Mouse (Mus musculus): ENCODE results near the gene Ssbp4. TPM values are rescaled to one million over a fixed set of nuclear protein-coding genes. Genes with fewer than 3 reads are reported as not detected.

Ssbp4 gene
- total RNA-seq, 2 experiments from 2014 or later = 13.0 to 30.6 TPM

DNA sequence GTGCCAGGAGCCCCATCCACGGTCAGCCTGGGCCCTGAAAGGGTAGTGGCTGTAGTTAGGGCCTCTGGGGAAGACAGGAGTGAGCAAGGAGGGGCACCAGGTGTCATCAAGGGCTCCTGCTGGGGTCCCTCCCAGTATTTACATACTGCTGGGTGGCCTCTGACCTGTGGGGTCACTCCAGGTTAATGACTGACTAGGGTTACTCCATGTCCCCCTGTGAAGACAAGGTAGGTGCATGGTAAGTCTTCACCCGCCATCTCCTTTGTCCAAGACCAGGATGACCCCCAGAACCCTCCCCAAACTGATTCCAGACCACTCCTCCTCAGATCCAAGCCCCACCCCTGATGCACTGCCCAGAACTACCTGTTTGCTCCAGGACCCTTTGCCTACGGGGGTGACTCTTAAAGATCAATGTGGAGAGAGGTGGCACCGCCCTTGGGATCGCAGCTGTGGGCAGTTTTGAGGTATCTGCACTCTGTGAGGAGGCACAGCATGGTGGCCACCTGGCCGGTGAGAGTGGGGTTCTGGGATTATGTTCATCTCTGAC lies 23.7 kb upstream of the Ssbp4 start, which contains the start of gene Gdf15:
Gdf15 (minus strand) TSS at position 111 of the 547 bp plus-strand sequence.
- no peak for ATAC-seq (replicated peaks; ENCODE audit: low FRiP score, poor library complexity, severe bottlenecking)

DNA sequence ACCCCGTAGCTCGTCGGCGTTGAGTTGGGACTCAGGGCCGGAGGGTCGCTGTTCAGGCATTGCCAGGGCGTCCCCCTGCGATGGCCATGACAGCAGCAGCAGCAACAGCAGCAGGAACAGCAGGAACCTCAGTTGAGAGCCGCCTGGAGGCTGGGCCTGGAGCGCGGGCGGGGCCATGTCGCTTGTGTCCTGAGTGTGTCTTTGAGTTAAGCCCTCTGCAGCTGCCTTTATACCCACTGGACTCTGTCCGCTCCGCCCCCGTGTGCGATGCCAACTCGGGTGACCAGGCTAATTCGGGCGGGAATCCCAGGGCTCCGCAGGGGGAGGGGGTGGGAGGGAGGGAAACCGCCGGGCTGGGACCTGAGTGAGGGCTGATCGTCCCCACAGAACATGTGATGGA lies 22.8 kb upstream of the Ssbp4 start:
- ATAC-seq (replicated peaks; ENCODE audit: low FRiP score, poor library complexity, severe bottlenecking) = no peak

DNA sequence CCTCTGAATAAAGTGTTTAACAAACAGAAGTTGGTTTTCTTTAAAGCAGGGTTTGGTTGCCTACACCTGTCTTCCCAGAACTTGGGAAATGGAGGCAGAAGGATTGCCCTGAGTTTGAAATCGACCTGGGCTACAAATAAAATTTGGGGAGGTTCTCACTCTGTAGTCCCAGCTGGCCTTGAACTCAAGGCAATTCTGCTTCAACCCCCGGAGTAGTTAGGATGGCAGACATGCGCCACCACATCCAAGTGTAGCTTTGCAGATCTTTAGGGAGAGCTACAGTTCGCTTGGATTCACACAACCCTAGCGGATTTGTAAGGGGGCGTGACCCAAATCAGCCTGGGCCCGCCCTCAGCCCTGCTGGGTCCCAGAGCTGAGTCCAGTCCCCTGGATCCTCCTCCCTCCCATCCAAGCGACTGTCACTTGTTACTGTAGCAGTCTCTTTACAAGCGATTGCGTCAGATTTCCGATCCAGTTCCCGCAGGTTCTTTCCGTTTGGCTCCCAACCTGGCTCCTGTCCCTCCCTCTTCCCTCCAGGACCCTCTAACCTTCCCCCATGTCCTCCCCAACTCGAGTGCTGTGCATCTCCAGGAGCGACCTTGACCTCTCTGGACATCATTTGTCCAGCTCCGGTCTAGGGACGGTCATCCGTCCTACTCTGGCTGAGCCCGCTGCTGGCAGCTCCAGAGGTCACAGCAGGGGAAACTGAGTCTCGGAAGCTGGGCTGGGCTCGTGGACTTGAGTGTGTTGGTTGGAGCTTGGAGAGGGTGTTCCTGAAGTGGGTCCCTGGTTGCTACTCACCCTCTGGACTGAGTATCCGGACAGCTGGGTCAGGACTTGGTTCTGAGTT lies 22.1 kb upstream of the Ssbp4 start:
- ATAC-seq (replicated peaks; ENCODE audit: low FRiP score, poor library complexity, severe bottlenecking) = no peak

- peak; percentile 75 for ATAC-seq (replicated peaks; ENCODE audit: low FRiP score, poor library complexity, severe bottlenecking)
Measured at GRCm38 (mm10) chr8:70629574-70630531, 21.2 kb upstream of the Ssbp4 start.

DNA sequence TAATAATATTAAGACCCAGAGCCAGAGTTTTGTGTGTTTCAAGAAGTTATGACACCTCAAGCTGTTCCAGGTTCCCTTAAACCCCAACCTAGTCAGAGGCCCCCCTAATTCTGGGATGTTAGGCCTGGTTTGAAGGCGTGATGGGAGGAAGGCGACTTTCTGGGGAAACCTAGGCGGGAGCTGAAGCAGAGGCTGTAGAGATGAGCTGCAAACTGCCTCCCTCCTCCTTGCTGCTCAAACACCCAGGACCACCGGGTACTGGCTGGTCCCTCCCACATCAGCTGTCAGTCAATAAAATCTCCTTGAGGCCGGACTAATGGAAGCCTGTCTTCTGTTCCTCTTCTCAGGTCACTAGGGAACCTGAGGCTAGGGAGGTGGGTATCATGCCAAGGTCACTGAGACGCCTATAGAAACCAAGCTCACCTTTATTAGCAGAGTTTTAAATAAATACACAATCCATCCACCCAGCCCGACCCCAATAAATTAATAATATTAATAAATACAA lies 20.4 kb upstream of the Ssbp4 start:
- no peak for ATAC-seq (replicated peaks; ENCODE audit: low FRiP score, poor library complexity, severe bottlenecking)

DNA sequence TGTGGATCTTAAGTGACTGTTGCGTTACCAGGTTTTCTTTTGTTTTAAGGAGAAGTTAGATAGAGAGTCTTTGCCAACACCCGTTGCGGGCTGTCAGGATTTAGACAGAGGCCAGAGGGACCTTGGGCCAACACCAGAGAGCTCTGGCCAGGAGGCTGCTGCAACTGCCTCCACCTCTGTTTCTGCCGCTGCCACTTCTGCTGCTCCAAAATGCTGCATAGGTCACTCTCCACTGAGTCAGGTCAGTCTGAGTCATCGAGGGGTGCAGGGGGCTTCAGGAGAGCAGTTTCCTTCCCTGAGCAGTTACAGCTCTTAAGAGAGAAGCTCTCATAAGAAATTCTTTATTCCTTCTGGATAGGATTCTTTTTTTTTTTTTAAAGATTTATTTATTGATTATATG lies 18.4 kb upstream of the Ssbp4 start:
- no peak for ATAC-seq (replicated peaks; ENCODE audit: low FRiP score, poor library complexity, severe bottlenecking)

DNA sequence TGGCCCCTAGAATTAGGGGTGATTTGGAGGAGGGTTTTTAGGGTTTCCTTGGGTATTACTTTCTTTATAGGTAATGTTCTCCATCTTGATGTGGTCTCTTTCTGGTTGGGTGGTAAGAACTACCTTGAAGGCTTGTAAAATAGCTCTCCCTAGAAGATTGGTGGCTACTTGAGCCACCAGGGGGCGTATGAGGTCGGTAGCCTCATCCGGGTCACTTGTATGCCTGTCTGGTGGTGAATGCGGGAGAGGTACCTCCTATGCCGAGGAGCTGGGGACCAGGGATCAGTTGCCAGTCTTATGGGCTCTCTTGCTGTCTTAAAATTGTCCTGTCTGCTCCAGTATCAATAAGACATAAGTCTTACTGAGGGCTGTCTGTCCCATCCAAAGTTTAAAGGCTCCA lies 16.4 kb upstream of the Ssbp4 start:
- ATAC-seq (replicated peaks; ENCODE audit: low FRiP score, poor library complexity, severe bottlenecking) = no peak

GRCm38 (mm10) chr8:70622220-70622619 lies 13.5 kb upstream of the Ssbp4 start:
- peak; percentile 62 for ATAC-seq (replicated peaks; ENCODE audit: low FRiP score, poor library complexity, severe bottlenecking)

- peak; percentile 82 for ATAC-seq (replicated peaks; ENCODE audit: low FRiP score, poor library complexity, severe bottlenecking)
Measured at GRCm38 (mm10) chr8:70618888-70619334, 10.2 kb upstream of the Ssbp4 start.

GRCm38 (mm10) chr8:70617985-70618384 lies 9.3 kb upstream of the Ssbp4 start:
- no peak for ATAC-seq (replicated peaks; ENCODE audit: low FRiP score, poor library complexity, severe bottlenecking)

GRCm38 (mm10) chr8:70616645-70617044 lies 8.0 kb upstream of the Ssbp4 start:
- ATAC-seq (replicated peaks; ENCODE audit: low FRiP score, poor library complexity, severe bottlenecking) = no peak

DNA sequence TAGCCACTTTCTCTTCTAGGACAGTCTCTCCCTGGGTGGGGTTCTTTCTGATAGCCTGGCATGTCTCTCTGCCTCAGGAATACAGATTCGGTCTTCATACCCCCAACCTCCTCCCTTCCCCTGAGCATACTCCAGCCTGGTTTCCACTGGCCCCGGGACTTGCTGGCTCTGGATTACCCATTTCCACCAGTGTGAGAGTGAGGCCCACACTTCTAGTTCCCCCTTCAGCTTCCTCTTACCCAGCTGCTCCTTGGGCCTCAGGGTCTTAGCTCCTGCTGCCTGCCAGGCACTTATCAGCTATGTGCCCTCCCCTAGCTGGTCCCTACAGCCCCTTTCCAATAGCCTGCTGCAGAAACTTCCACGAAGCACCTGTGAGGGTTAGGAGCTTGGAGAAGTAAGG lies 7.2 kb upstream of the Ssbp4 start, which contains the start of gene Lrrc25:
Lrrc25 (plus strand) TSS at position 262 of the 400 bp plus-strand sequence.
- ATAC-seq (replicated peaks; ENCODE audit: low FRiP score, poor library complexity, severe bottlenecking) = no peak

DNA sequence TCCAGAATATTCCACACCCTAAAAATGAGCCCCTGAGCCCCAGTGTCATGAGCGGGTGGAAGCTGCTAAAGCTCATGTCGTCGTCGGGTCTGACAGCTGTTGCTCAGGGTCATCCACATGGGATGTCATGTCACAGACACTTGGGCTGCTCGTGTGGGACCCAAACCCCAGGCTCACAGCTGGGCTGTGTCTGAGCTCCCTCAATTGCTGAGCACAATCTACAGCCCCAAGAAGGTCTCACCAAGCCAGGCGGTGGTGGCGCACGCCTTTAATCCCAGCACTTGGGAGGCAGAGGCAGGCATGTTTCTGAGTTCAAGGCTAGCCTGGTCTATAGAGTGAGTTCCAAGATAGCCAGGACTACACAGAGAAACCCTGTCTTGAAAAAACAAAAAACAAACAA lies 6.6 kb upstream of the Ssbp4 start:
- ATAC-seq (replicated peaks; ENCODE audit: low FRiP score, poor library complexity, severe bottlenecking) = no peak

DNA sequence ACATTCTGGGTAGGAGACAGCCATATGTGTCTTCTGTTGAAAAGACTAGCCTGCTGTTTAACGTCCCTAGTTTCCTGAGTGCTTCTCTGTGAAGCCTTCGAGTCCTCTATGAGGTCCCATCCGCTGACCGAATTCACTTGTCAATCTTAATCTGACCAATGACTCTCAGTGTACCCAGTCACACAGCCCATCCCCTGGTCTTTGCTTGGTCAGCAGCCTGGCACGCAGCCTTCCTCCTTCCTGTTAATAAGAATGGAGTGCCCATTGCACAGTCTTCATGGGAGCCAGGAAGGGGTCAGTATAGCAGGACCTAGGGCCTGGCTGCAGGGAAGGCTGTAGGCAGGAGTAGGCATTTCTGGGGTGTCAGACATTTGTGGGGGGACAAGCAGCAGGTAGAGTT lies 5.8 kb upstream of the Ssbp4 start:
- no peak for ATAC-seq (replicated peaks; ENCODE audit: low FRiP score, poor library complexity, severe bottlenecking)

DNA sequence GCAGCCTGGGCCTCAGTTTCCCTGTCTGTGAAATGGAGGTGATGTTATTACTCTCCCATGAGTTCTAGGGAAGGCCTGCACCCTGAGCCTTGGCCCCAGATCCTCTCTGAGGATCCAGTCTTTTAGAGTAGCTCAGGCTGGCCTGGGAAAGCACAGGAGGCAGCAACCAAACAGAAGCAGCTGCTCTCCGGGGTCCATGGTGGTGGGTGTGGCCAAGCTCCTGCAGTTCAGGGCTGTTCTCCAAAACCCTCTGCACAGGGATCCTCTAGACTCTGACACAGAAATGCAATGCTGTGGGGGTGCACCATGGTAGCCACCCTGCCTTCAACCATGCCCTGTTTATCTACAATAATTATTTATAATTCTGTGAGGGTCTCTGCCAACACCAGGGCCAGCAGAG lies 5.1 kb upstream of the Ssbp4 start:
- ATAC-seq (replicated peaks; ENCODE audit: low FRiP score, poor library complexity, severe bottlenecking) = no peak

GRCm38 (mm10) chr8:70611849-70612248 lies 3.2 kb upstream of the Ssbp4 start:
- ATAC-seq (replicated peaks; ENCODE audit: low FRiP score, poor library complexity, severe bottlenecking) = peak; percentile 75

DNA sequence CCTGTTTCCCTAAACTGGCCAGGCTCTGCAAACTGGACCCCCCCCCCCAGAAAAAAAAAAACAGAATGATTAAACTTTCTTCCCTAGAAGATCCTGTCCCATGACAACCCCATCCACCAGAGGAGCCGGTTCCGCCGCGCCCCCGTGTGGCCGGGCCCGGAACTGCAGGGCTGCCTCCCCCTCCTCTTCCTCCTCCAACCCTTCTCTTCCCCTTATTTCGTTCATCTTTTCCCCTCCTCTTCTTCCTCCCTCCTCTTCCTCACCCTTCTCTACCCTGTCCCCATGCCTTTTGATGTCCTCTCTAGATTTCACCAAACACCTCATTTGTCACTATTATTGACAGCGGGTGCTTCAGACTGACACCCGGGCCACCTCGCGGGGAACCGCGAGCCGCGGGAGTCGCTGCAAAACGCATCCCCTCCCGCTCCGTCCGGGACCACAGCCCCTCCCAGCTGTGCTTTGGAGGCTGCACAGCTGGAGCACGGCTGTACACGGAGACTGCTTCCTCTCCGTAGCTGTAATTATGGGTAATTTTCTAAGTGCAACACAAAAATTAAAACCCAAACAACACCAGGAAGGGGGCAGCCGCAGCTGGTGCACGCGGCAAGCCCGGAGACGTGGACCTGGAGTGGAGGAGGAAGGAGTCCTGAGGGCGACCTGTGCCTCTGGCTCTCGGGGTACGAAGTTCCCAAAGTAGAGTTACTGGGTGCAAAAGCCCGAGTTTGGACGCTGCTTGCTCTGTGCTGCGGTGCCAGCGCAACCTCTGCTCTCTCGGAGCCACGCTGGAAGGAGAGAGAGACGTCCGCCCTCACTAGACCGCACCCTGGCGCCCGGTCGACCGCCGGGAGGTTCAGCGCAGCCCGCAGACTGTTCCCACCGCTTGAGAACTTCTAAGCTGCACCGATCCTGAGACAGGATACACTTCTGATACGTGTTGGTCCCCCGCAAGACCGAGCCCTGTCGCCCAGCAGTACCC lies 2.4 kb upstream of the Ssbp4 start:
- peak; percentile 68 for ATAC-seq (replicated peaks; ENCODE audit: low FRiP score, poor library complexity, severe bottlenecking)

DNA sequence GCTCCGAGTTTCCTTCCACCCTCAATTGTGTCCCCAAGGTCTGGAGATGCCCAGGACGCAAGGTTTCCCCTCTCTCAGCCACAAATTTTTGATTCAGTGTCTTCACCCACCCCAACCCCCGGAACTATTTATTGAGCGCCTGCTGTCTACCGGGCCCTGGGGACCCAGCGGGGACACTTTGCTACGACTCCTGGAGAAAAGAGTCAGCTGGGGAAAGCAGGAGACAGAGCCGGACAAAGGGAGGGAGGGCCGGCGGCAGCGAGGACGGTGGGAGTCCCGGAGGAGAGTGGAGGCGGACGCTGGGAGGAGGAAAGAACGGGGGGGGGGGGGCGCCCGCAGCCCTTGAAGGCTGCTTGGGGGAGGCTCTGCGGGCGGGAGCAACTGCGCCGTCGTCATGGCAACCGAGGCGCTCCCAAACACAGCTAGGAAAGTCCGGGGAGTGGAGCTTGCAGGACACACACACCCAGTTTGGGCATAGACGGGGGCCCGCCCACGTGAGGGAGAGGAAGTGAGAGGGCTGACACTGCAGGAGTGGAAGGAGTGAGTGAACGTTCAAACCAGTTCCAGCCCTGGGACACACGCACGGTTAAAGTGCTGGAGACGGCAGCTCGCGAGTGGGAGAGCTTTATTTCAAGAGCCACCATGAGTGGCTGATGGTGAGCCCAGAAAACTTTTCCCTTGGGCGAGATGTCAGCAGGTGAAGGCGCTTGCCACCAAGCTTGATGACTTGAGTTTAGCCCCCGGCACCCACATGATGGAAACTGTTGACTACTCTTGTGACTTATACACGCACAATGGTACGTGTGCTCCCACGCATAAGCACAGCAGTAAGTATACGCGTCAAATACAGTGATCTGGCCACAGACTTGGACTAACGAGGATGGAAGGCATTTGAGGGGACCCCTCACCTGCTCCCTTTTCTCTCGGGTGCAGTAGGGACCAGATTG lies 1.4 kb upstream of the Ssbp4 start:
- ATAC-seq (replicated peaks; ENCODE audit: low FRiP score, poor library complexity, severe bottlenecking) = peak; percentile 72
